Mouse (Mus musculus) embryonic facial prominence, embryonic 11.5 days (tissue): Measurements from ENCODE around the gene Hdgfl3. TPM values are rescaled to one million over a fixed set of nuclear protein-coding genes. Genes with fewer than 3 reads are reported as not detected.

ENCODE experiments used
- ATAC-seq: fragments of 200-750 bp; cut with Nextera tagmentation; replicated peaks from 2 replicates; pipeline ENCODE4 v1.8.0; 2017; ENCODE audit warnings: low read depth; ENCODE audit not compliant: insufficient number of reproducible peaks, low FRiP score, low TSS enrichment
- DNase-seq: peaks from one replicate; pipeline ENCODE4 v3.0.0-alpha.2; 2015; ENCODE audit warnings: low spot score
- H3K27ac ChIP-seq: fragments of 300-500 bp; sonication (generic); replicated peaks from 2 replicates; pipeline ENCODE4 v1.5.1; 2014; ENCODE audit warnings: mild to moderate bottlenecking, low read depth, low read length, control low read depth
- H3K27me3 ChIP-seq: fragments of 300-500 bp; sonication (generic); 2 replicates; pipeline ENCODE4 v1.6.1; 2014; ENCODE audit warnings: mild to moderate bottlenecking, low read length, moderate library complexity, mixed read lengths; ENCODE audit not compliant: control insufficient read depth, insufficient read depth
- H3K36me3 ChIP-seq: fragments of 300-500 bp; sonication (generic); replicated peaks from 2 replicates; pipeline ENCODE4 v1.6.1; 2014; ENCODE audit warnings: low read depth, mild to moderate bottlenecking, low read length, moderate library complexity, mixed read lengths; ENCODE audit not compliant: control insufficient read depth, insufficient read depth
- H3K4me1 ChIP-seq: fragments of 300-500 bp; sonication (generic); 2 replicates; pipeline ENCODE4 v1.6.1; 2014; ENCODE audit warnings: low read length, mixed read lengths; ENCODE audit not compliant: control insufficient read depth, insufficient read depth
- H3K4me2 ChIP-seq: fragments of 300-500 bp; sonication (generic); 2 replicates; pipeline ENCODE4 v1.6.1; 2014; ENCODE audit warnings: low read depth, mild to moderate bottlenecking, control low read depth, low read length, moderate library complexity
- H3K4me3 ChIP-seq: fragments of 300-500 bp; sonication (generic); 2 replicates; pipeline ENCODE4 v1.5.1; 2014; ENCODE audit warnings: low read depth, low read length, control low read depth
- H3K9ac ChIP-seq: fragments of 300-500 bp; sonication (generic); replicated peaks from 2 replicates; pipeline ENCODE4 v1.6.1; 2014; ENCODE audit warnings: mild to moderate bottlenecking, control low read depth, low read length
- H3K9me3 ChIP-seq: fragments of 300-500 bp; sonication (generic); replicated peaks from 2 replicates; pipeline ENCODE4 v1.6.1; 2016; ENCODE audit warnings: mild to moderate bottlenecking, low read length, inconsistent platforms, mixed read lengths; ENCODE audit not compliant: control insufficient read depth
- WGBS: fragments of 180-500 bp; shearing (Covaris S2); extraction: QIAGEN DNeasy Blood & Tissue Kit; methylation state at CpG from one replicate; pipeline ENCODE4 v1.1.7; 2014; 5-methylcytosine and 5-hydroxymethylcytosine counted together
- polyA plus RNA-seq: library from polyadenylated mRNA; unstranded; fragments of >200 nt; fragmentation: Nextera tagmentation; extraction: Ambion mirVana; gene quantifications from 2 replicates; pipeline ENCODE4 v1.2.1, GENCODE M21; 2014

Hdgfl3 gene
- polyA plus RNA-seq, 1 experiment from 2014 or later, result 35.6 TPM

DNA sequence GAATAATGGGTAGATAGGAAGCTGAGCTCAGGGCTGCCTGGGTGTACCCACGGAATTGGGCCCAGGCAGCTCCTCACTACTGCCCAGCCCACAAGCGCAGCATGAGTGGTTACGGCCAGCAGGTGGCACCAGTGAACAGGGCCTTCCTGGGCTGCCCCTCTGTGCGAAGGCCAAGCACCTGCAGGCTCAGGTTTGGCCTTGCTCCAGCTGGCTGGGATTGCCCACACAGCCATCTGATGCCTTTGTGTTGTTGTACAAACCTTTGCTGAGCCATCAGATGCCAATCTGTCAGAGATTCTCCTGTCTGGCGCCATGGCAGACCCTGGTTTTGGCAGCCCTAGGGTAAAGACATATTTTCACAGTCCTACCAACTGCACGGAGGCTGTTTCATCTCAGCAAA lies 66.1 kb downstream of the Hdgfl3 start:
- DNase-seq, result peak; percentile 81
- 0 out of 2 replicates have a peak, but pooled peaks have one; percentile 22 for ATAC-seq
- WGBS, result 26% methylated on average over 6 of the region's 6 CpGs

DNA sequence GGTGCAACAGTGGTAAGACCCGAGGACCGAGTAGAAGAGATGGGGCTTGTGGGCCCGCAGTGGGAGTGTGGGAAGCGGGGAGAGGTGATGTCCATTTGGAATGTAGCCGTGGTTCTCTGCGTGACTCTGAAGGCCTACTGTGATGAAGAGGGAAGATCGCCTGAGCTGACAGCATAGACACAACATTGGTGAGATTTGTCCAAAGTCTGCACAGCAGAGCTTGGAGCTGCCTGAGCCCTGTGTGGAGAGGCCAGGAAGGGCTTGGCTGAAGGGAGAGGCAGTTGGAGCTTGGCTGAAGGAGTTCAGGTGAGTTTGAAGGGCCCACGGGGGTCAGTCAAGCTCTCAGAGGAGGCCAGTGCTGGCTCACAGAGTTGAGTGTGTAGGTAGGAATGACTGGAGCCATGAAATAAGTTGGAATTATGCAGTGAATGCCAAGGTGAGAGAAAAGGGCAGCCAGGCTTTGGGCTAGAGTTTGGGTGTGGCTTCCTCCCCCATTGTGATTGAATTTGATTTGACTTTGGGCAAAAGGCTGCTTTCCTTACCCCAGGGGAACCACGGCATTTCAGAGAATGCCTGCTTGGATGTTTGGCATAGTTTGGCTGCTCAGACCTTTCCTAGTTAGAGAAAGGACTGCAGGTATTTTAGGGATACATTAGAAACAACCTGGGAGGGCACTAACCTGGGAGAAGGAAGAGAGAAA lies 66.9 kb downstream of the Hdgfl3 start:
- Histone ChIP-seq H3K27me3 (no peaks in the 10 kb centered on the region), H3K27ac (no peak overlapping the region), H3K36me3 (no peaks in the 10 kb centered on the region), H3K9me3 (no peaks in the 10 kb centered on the region), H3K9ac (no peak overlapping the region), H3K4me1 (no peaks in the 10 kb centered on the region), H3K4me3 (no peak overlapping the region), H3K4me2 (no peak overlapping the region)
- DNase-seq (no peak), ATAC-seq (no peak)
- 86% methylated on average over 9 of the region's 9 CpGs for WGBS

More for the DNA sequence above, 66.1 kb downstream of the Hdgfl3 start:
- Histone ChIP-seq H3K36me3 (no peaks in the 10 kb centered on the region), H3K27me3 (no peaks in the 10 kb centered on the region), H3K27ac (no peak overlapping the region), H3K9ac (no peak overlapping the region), H3K4me3 (no peak overlapping the region), H3K4me1 (no peaks in the 10 kb centered on the region), H3K9me3 (no peaks in the 10 kb centered on the region), H3K4me2 (no peak overlapping the region)

DNA sequence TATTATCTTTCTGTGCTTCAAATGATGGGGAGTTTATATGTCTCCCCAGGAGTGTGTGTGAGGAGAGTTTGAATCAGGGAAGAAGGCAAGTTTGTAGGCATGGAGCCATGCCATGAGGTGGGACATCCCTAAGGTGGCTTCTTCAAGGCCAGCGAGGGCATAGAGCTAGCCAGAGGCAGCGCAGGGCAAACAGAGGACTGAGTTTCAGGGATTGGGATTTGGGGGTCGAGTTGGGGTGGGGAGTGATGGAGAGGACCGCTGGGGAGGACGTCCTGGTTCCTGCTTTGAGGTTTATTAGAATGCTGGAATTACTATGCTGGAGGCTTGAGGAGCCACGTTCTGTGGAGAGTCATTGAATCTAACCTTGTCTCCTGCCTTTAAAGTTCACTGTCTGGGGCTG lies 68.3 kb downstream of the Hdgfl3 start:
- H3K27ac ChIP-seq, result no peak overlapping the region
- ATAC-seq (no peak), DNase-seq (no peak)
- H3K36me3 ChIP-seq, result no peaks in the 10 kb centered on the region
- no peak overlapping the region for H3K4me2 ChIP-seq
- 90% methylated on average over 6 of the region's 6 CpGs for WGBS
- no peaks in the 10 kb centered on the region for H3K9me3 ChIP-seq
- no peaks in the 10 kb centered on the region for H3K27me3 ChIP-seq
- H3K9ac ChIP-seq, result no peak overlapping the region
- no peaks in the 10 kb centered on the region for H3K4me1 ChIP-seq
- no peak overlapping the region for H3K4me3 ChIP-seq

DNA sequence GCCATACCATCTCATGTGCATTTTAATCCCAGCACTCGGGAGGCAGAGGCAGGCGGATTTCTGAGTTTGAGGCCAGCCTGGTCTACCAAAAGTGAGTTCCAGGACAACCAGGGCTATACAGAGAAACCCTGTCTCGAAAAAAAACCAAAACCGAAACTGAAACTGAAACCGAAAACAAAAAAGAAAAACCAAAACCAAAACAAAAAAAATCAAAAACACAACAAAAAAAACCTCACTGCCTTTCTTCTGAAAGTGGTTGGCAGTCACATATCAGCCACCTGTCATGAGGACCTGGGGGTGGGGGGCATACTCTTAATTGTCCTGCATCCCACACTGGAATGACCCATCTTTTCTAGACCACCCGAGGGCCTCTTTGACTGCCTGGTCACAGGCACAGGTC lies 69.7 kb downstream of the Hdgfl3 start:
- Histone ChIP-seq H3K27ac (no peak overlapping the region), H3K9me3 (no peaks in the 10 kb centered on the region), H3K36me3 (no peaks in the 10 kb centered on the region), H3K4me1 (no peaks in the 10 kb centered on the region; the same call in 1 of the 2 replicates), H3K9ac (no peak overlapping the region), H3K4me2 (no peak overlapping the region), H3K27me3 (peaks cover 1% of the 10 kb centered on the region), H3K4me3 (no peak overlapping the region)
- no peak for DNase-seq
- WGBS, result 90% methylated on average over 6 of the region's 6 CpGs
- ATAC-seq, result no peak

DNA sequence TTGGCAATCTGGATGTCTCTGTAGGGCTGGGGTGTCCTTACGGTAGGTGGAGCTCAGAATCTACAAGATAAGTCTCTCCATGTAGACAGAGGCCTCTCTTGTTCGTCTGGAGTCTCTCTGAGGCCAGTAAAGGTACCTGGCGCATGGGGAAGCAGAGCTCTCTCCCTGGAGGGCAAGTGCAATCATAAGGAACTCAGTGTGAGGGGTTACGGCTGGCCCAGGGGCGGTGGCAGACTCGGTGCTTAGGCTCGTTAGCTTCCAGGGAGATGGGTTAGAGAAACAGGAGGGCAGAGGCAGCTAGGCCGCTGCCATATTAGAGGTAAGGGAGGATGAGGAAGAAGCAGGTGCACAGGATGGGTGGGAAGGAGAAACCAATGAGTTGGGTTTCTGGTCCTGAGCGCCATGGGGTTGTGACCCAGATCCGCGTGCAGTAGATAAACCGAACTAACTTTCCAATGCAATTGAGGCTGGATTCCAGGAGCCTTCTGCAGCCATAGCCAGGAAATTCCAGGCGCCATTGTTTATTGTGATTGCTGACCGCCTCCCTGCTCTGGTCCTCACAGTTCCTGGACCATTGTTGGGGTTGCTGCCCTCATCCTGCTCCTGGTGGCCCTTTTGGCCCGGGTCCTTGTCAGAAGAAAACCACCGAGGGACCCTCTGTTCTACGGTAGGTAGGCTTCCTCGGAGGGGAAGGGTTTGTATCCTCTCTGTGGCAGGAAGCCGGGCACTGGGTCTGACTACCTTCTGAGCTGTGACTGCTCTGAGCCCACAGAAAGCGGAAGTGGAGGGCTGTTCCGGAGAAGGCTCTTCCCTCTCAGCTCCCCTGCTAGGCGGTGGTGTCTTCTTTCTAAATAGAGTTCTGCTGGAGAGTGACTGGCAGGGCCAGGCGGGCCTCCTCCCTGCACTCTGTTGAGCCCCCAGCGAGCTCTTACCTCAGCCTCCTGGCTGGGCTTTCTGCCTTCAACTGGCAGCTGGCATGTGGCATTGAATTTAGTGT lies 71.4 kb downstream of the Hdgfl3 start:
- H3K4me1 ChIP-seq, result no peaks in the 10 kb centered on the region; the same call in 1 of the 2 replicates
- no peak overlapping the region for H3K27ac ChIP-seq
- H3K27me3 ChIP-seq, result peaks cover 4% of the 10 kb centered on the region
- ATAC-seq (no peak), DNase-seq (no peak)
- H3K9me3 ChIP-seq, result no peaks in the 10 kb centered on the region
- H3K36me3 ChIP-seq, result no peaks in the 10 kb centered on the region
- H3K4me2 ChIP-seq, result no peak overlapping the region
- WGBS, result 69% methylated on average over 24 of the region's 24 CpGs
- no peak overlapping the region for H3K9ac ChIP-seq
- H3K4me3 ChIP-seq, result no peak overlapping the region

- ATAC-seq (no peak), DNase-seq (no peak)
- Histone ChIP-seq H3K27me3 (peaks cover 7% of the 10 kb centered on the region), H3K9ac (no peak overlapping the region), H3K4me2 (no peak overlapping the region), H3K9me3 (no peaks in the 10 kb centered on the region), H3K36me3 (no peaks in the 10 kb centered on the region), H3K27ac (no peak overlapping the region), H3K4me3 (no peak overlapping the region), H3K4me1 (no peaks in the 10 kb centered on the region; the same call in 1 of the 2 replicates)
- 74% methylated on average over 4 of the region's 4 CpGs for WGBS
Observed at GRCm38 (mm10) chr7:81861921-81862320, 72.4 kb downstream of the Hdgfl3 start.

DNA sequence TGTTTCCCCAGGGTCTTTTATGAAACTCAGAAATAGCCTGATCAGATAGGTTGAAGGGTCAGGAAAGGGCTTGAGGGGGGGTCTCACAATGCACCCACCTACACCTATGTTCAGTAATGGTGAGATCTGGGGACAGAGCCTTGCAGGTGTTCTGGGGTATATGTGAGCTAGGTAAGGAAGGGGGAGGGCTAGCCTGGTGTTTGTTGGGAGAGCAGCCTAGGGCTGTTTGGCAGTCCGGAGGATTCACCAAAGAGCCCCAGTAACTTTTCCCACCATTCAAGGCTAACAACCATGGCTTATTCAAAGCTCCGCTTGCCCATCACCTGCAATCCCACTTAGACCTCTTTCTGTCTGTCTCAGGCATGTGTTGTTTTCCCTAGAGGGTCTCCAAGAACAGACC lies 72.8 kb downstream of the Hdgfl3 start:
- Histone ChIP-seq H3K27ac (no peak overlapping the region), H3K36me3 (no peaks in the 10 kb centered on the region), H3K4me3 (no peak overlapping the region), H3K9ac (no peak overlapping the region), H3K4me2 (no peak overlapping the region), H3K4me1 (no peaks in the 10 kb centered on the region; the same call in 1 of the 2 replicates), H3K27me3 (peaks cover 8% of the 10 kb centered on the region), H3K9me3 (no peaks in the 10 kb centered on the region)
- no peak for ATAC-seq
- WGBS, result 92% methylated on average over 2 of the region's 2 CpGs
- no peak for DNase-seq

- Histone ChIP-seq H3K4me3 (no peak overlapping the region), H3K36me3 (no peaks in the 10 kb centered on the region), H3K27me3 (peaks cover 8% of the 10 kb centered on the region), H3K4me1 (no peaks in the 10 kb centered on the region; the same call in 1 of the 2 replicates), H3K27ac (no peak overlapping the region), H3K9ac (no peak overlapping the region), H3K4me2 (no peak overlapping the region), H3K9me3 (no peaks in the 10 kb centered on the region)
- DNase-seq, result no peak
- no peak for ATAC-seq
- 84% methylated on average over 5 of the region's 5 CpGs for WGBS
Observed at GRCm38 (mm10) chr7:81860996-81861395, 73.3 kb downstream of the Hdgfl3 start.
